In the genomic region with DNA sequence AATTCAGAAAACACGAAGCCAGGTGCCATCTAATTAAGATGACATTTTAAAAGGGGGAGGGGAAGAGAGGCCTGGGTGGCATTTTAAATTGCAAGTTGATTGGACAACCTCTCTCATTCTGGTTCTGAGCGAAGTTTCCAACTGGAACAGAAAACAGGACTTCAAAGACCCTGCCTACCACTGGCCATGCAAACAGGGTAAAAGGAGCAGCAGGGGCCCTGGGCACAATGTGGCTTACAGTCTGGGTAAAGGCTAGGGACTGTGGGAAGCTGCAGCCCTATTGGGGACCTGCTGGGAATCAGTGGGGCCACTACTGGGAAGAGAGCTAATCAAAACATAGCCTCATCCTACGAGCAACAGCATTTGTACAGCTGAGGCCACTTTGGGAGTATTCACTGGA, we compare ENCODE assay signal across 24 mouse cellular contexts.
A peak's percentile ranks its signal among the peaks of the same experiment; 100 is the strongest.
DNase-seq lines count a peak whose midpoint lies in the region; ATAC-seq and TF ChIP-seq lines count a peak whose summit lies in the region.
"Had no signal": no experiment of that assay in that cellular context is flagged by ENCODE, and none has a peak within 500 bp of the region (broad histone marks: within the 10 kb centered on the region; RNA-seq: fewer than 3 reads in every experiment).

No protein-coding gene starts in this region.

- H3K9me3 ChIP-seq in forebrain, embryonic 10.5 days, result peaks cover 3% of the 10 kb centered on the region; the same call in 1 of the 2 replicates
- H3K9me3 ChIP-seq in forebrain, embryonic 16.5 days (ENCODE audit: control insufficient read depth, low read length), result no peaks in the 10 kb centered on the region
- H3K9me3 ChIP-seq: embryonic facial prominence, embryonic 12.5 days; intestine, embryonic 15.5 days; limb, embryonic 12.5 days; neural tube, embryonic 15.5 days had no signal

- 21% methylated on average over 3 of the region's 3 CpGs for WGBS in forebrain, embryonic 10.5 days
- WGBS in forebrain, embryonic 16.5 days, result 15% methylated on average over 3 of the region's 3 CpGs

- 0 out of 2 replicates have a peak, but pooled peaks have one; percentile 9 for ATAC-seq in forebrain, embryonic 16.5 days
- ATAC-seq: intestine, embryonic 15.5 days had no signal

- peaks cover 58% of the 10 kb centered on the region for H3K4me1 ChIP-seq in forebrain, embryonic 10.5 days
- peaks cover 44% of the 10 kb centered on the region for H3K4me1 ChIP-seq in forebrain, embryonic 16.5 days (replicated peaks; ENCODE audit: control insufficient read depth, insufficient read depth, low read length)
- H3K4me1 ChIP-seq: embryonic facial prominence, embryonic 12.5 days had no signal

- no peak for TF ChIP-seq CTCF in layer of hippocampus, adult 2 months (conservative IDR thresholded peaks at IDR 0.05)

- H3K4me2 ChIP-seq in forebrain, embryonic 16.5 days (ENCODE audit: low read length), result no peak overlapping the region
- H3K4me2 ChIP-seq: embryonic facial prominence, embryonic 12.5 days; hindbrain, embryonic 14.5 days; intestine, embryonic 15.5 days; limb, embryonic 12.5 days; liver, embryonic 11.5 days; neural tube, embryonic 15.5 days had no signal

- peak overlapping the region; percentile 86 for H3K27ac ChIP-seq in layer of hippocampus, adult 2 months
- peak overlapping the region; percentile 74 for H3K27ac ChIP-seq in forebrain, embryonic 10.5 days
- no peak overlapping the region for H3K27ac ChIP-seq in forebrain, embryonic 16.5 days (ENCODE audit: low read length)
- H3K27ac ChIP-seq: embryonic facial prominence, embryonic 12.5 days; gastrocnemius, adult 2 months; intestine, embryonic 15.5 days; limb, embryonic 12.5 days; neural tube, embryonic 15.5 days; stomach, postnatal 0 days had no signal

- no peak overlapping the region for H3K9ac ChIP-seq in forebrain, embryonic 16.5 days (replicated peaks; ENCODE audit: low read depth, low read length)
- H3K9ac ChIP-seq: embryonic facial prominence, embryonic 12.5 days; hindbrain, embryonic 14.5 days; intestine, embryonic 15.5 days; limb, embryonic 12.5 days; neural tube, embryonic 15.5 days had no signal

- peaks cover 8% of the 10 kb centered on the region; the same call in 1 of the 2 replicates for H3K27me3 ChIP-seq in forebrain, embryonic 10.5 days (ENCODE audit: poor library complexity, severe bottlenecking)
- H3K27me3 ChIP-seq in forebrain, embryonic 16.5 days (replicated peaks; ENCODE audit: control insufficient read depth, insufficient read depth, low read length), result no peaks in the 10 kb centered on the region
- H3K27me3 ChIP-seq: intestine, embryonic 15.5 days; limb, embryonic 12.5 days; neural tube, embryonic 15.5 days had no signal

- no peak overlapping the region for H3K4me3 ChIP-seq in layer of hippocampus, adult 2 months
- H3K4me3 ChIP-seq in forebrain, embryonic 10.5 days, result no peak overlapping the region
- H3K4me3 ChIP-seq in forebrain, embryonic 16.5 days (replicated peaks; ENCODE audit: low read length), result no peak overlapping the region
- H3K4me3 ChIP-seq: embryonic facial prominence, embryonic 12.5 days; gastrocnemius, adult 2 months; intestine, embryonic 15.5 days; limb, embryonic 12.5 days; neural tube, embryonic 15.5 days had no signal

- DNase-seq in cerebellum, adult 11 months, result peak; percentile 6
- DNase-seq in cerebellum, adult 8-10 months, result no peak
- DNase-seq in layer of hippocampus, adult 2 months (ENCODE audit: low spot score in 2 of 2), result peak in 1 of 2 experiments; percentile 47
- no peak for DNase-seq in layer of hippocampus, postnatal 25 days (ENCODE audit: extremely low spot score in 1 of 2, low spot score in 1 of 2)
- DNase-seq in forebrain, embryonic 10.5 days (ENCODE audit: extremely low spot score, low spot score), result no peak
- no peak for DNase-seq in gastrocnemius, adult 8-10 months (ENCODE audit: low spot score in 2 of 2)
- no peak for DNase-seq in spleen, adult 12 weeks (ENCODE audit: low spot score)
- DNase-seq: adrenal gland, postnatal 14 days; cerebellum, postnatal 10 days; gastrocnemius, adult 2 months; kidney, adult 8-10 months; kidney, postnatal 10 days; lung, adult 18-20 months; lung, postnatal 10 days; right cerebral cortex, adult 18-20 months; thymus, adult 2 months had no signal

- H3K36me3 ChIP-seq in forebrain, embryonic 10.5 days (replicated peaks), result peaks cover 25% of the 10 kb centered on the region; the same call in 1 of the 2 replicates
- 0 out of 2 replicates have a peak, but pooled peaks cover 2% of the 10 kb centered on the region for H3K36me3 ChIP-seq in forebrain, embryonic 16.5 days (ENCODE audit: control insufficient read depth, insufficient read depth)
- H3K36me3 ChIP-seq: embryonic facial prominence, embryonic 12.5 days; intestine, embryonic 15.5 days; limb, embryonic 12.5 days had no signal
